Mouse (Mus musculus): Measurements from ENCODE around the gene Fam240a. TPM values are rescaled to one million over a fixed set of nuclear protein-coding genes. Genes with fewer than 3 reads are reported as not detected.

Fam240a gene
- polyA plus RNA-seq, 1 experiment, result not detected

- Histone ChIP-seq H3K4me1 (peaks cover 23% of the 10 kb centered on the region), H3K9me3 (0 out of 2 replicates have a peak, but pooled peaks cover 2% of the 10 kb centered on the region), H3K27me3 (replicated peaks) (peaks cover 34% of the 10 kb centered on the region), H3K36me3 (replicated peaks; ENCODE audit: low read length) (no peaks in the 10 kb centered on the region), H3K4me3 (replicated peaks) (no peak overlapping the region)
- no peak for TF ChIP-seq GATA1 (IDR thresholded peaks at IDR 0.05; ENCODE audit: borderline replicate concordance, low read length)
- TF ChIP-seq FLI1 (IDR thresholded peaks at IDR 0.05; ENCODE audit: low read length), result no peak
These were observed 29.9 kb upstream of the Fam240a start for GRCm38 (mm10) chr9:110946548-110947044.

GRCm38 (mm10) chr9:110945926-110946325 is 29.3 kb upstream of the Fam240a start, which contains the start of gene Tdgf1:
TSS of gene Tdgf1 (minus strand) at chr9:110946158.
- Histone ChIP-seq H3K36me3 (replicated peaks; ENCODE audit: low read length) (no peaks in the 10 kb centered on the region), H3K9me3 (0 out of 2 replicates have a peak, but pooled peaks cover 2% of the 10 kb centered on the region), H3K4me3 (replicated peaks) (no peak within 1 kb of the TSS), H3K4me1 (peaks cover 17% of the 10 kb centered on the region), H3K27me3 (replicated peaks) (peaks cover 38% of the 10 kb centered on the region)
- TF ChIP-seq FLI1 (IDR thresholded peaks at IDR 0.05; ENCODE audit: low read length) (no peak), GATA1 (IDR thresholded peaks at IDR 0.05; ENCODE audit: borderline replicate concordance, low read length) (no peak)

- Histone ChIP-seq H3K9me3 (0 out of 2 replicates have a peak, but pooled peaks cover 2% of the 10 kb centered on the region), H3K27me3 (replicated peaks) (peaks cover 38% of the 10 kb centered on the region), H3K4me3 (replicated peaks) (no peak overlapping the region), H3K4me1 (peaks cover 15% of the 10 kb centered on the region), H3K36me3 (replicated peaks; ENCODE audit: low read length) (no peaks in the 10 kb centered on the region)
- TF ChIP-seq FLI1 (IDR thresholded peaks at IDR 0.05; ENCODE audit: low read length) (no peak), GATA1 (IDR thresholded peaks at IDR 0.05; ENCODE audit: borderline replicate concordance, low read length) (no peak)
These were observed 28.7 kb upstream of the Fam240a start for GRCm38 (mm10) chr9:110945343-110945742.

GRCm38 (mm10) chr9:110944265-110944664 is 27.6 kb upstream of the Fam240a start:
- peaks cover 38% of the 10 kb centered on the region for H3K27me3 ChIP-seq (replicated peaks)
- no peaks in the 10 kb centered on the region for H3K9me3 ChIP-seq
- H3K36me3 ChIP-seq (replicated peaks; ENCODE audit: low read length), result no peaks in the 10 kb centered on the region
- H3K4me3 ChIP-seq (replicated peaks), result no peak overlapping the region
- TF ChIP-seq GATA1 (IDR thresholded peaks at IDR 0.05; ENCODE audit: borderline replicate concordance, low read length) (no peak), FLI1 (IDR thresholded peaks at IDR 0.05; ENCODE audit: low read length) (no peak)
- peaks cover 13% of the 10 kb centered on the region for H3K4me1 ChIP-seq

- TF ChIP-seq FLI1 (IDR thresholded peaks at IDR 0.05; ENCODE audit: low read length) (no peak), GATA1 (IDR thresholded peaks at IDR 0.05; ENCODE audit: borderline replicate concordance, low read length) (no peak)
- H3K4me3 ChIP-seq (replicated peaks), result no peak overlapping the region
- H3K9me3 ChIP-seq, result no peaks in the 10 kb centered on the region
- H3K36me3 ChIP-seq (replicated peaks; ENCODE audit: low read length), result no peaks in the 10 kb centered on the region
- no peaks in the 10 kb centered on the region for H3K4me1 ChIP-seq
- peaks cover 39% of the 10 kb centered on the region for H3K27me3 ChIP-seq (replicated peaks)
These were observed 21.1 kb upstream of the Fam240a start for GRCm38 (mm10) chr9:110937506-110938490.

GRCm38 (mm10) chr9:110935941-110936340 is 19.3 kb upstream of the Fam240a start:
- Histone ChIP-seq H3K36me3 (replicated peaks; ENCODE audit: low read length) (no peaks in the 10 kb centered on the region), H3K4me1 (no peaks in the 10 kb centered on the region), H3K4me3 (replicated peaks) (no peak overlapping the region), H3K9me3 (no peaks in the 10 kb centered on the region), H3K27me3 (replicated peaks) (peaks cover 26% of the 10 kb centered on the region)
- TF ChIP-seq FLI1 (IDR thresholded peaks at IDR 0.05; ENCODE audit: low read length) (no peak), GATA1 (IDR thresholded peaks at IDR 0.05; ENCODE audit: borderline replicate concordance, low read length) (no peak)

GRCm38 (mm10) chr9:110933850-110934437 is 17.3 kb upstream of the Fam240a start:
- Histone ChIP-seq H3K27me3 (replicated peaks) (peaks cover 35% of the 10 kb centered on the region), H3K4me1 (no peaks in the 10 kb centered on the region), H3K4me3 (replicated peaks) (no peak overlapping the region), H3K9me3 (no peaks in the 10 kb centered on the region), H3K36me3 (replicated peaks; ENCODE audit: low read length) (no peaks in the 10 kb centered on the region)
- no peak for TF ChIP-seq FLI1 (IDR thresholded peaks at IDR 0.05; ENCODE audit: low read length)
- no peak for TF ChIP-seq GATA1 (IDR thresholded peaks at IDR 0.05; ENCODE audit: borderline replicate concordance, low read length)

- Histone ChIP-seq H3K36me3 (replicated peaks; ENCODE audit: low read length) (no peaks in the 10 kb centered on the region), H3K4me3 (replicated peaks) (no peak overlapping the region), H3K4me1 (no peaks in the 10 kb centered on the region), H3K9me3 (no peaks in the 10 kb centered on the region), H3K27me3 (replicated peaks) (peaks cover 46% of the 10 kb centered on the region)
- TF ChIP-seq FLI1 (IDR thresholded peaks at IDR 0.05; ENCODE audit: low read length), result no peak
- TF ChIP-seq GATA1 (IDR thresholded peaks at IDR 0.05; ENCODE audit: borderline replicate concordance, low read length), result no peak
These were observed 14.9 kb upstream of the Fam240a start for GRCm38 (mm10) chr9:110931573-110931972.

GRCm38 (mm10) chr9:110922759-110923158 is 6.1 kb upstream of the Fam240a start:
- TF ChIP-seq GATA1 (IDR thresholded peaks at IDR 0.05; ENCODE audit: borderline replicate concordance, low read length) (no peak), FLI1 (IDR thresholded peaks at IDR 0.05; ENCODE audit: low read length) (no peak)
- Histone ChIP-seq H3K4me1 (peaks cover 9% of the 10 kb centered on the region), H3K4me3 (replicated peaks) (no peak overlapping the region), H3K36me3 (replicated peaks; ENCODE audit: low read length) (no peaks in the 10 kb centered on the region), H3K9me3 (no peaks in the 10 kb centered on the region), H3K27me3 (replicated peaks) (peaks cover 30% of the 10 kb centered on the region)

Measured in megakaryocyte, embryonic 14.5 days (primary cell).